Mouse (Mus musculus) ES-Bruce4 (cell line): ENCODE results near the gene Mboat1.

Source experiments
- CTCF ChIP-seq: IDR thresholded peaks from one replicate; pipeline ENCODE4 v1.8.1; 2011; ENCODE audit warnings: low read depth, low read length
- EP300 ChIP-seq: IDR thresholded peaks from 2 replicates; pipeline ENCODE4 v1.6.1; 2011; ENCODE audit warnings: low read depth, low read length; ENCODE audit not compliant: insufficient read depth
- POLR2A ChIP-seq: IDR thresholded peaks from one replicate; pipeline ENCODE4 v1.8.1; 2011; ENCODE audit warnings: low read length; ENCODE audit not compliant: insufficient read depth

- TF ChIP-seq CTCF (no peak), EP300 (no peak), POLR2A (no peak)
These were observed 118.1 kb downstream of the Mboat1 start for GRCm38 (mm10) chr13:30254421-30254820.
